Mouse (Mus musculus) adrenal gland, adult 8-10 months (tissue): ENCODE results near the gene Fam196b. TPM values are rescaled to one million over a fixed set of nuclear protein-coding genes. Genes with fewer than 3 reads are reported as not detected.
A peak's percentile ranks its signal among the peaks of the same experiment; 100 is the strongest.

Experiments used
- DNase-seq: peaks from one replicate; pipeline ENCODE4 v3.0.0; 2022
- total RNA-seq, 4 experiments: library from RNA; stranded (reverse); gene quantifications; 2 replicates each; pipeline ENCODE4 v1.2.4; 2022

Gene Fam196b
- total RNA-seq = under 1 TPM in 2 of 4 experiments, not detected in 2; 0.06 to 0.11 TPM

- no peak for DNase-seq
Measured at GRCm38 (mm10) chr11:34314534-34315379, at the start of gene Fam196b. Gene Fam196b, plus strand, starts transcription at chr11:34314822.

GRCm38 (mm10) chr11:34272016-34272415 lies 42.6 kb upstream of the Fam196b start:
- DNase-seq = no peak

GRCm38 (mm10) chr11:34275941-34276340 lies 38.7 kb upstream of the Fam196b start:
- no peak for DNase-seq

- DNase-seq = no peak
Measured at GRCm38 (mm10) chr11:34276363-34277046, 38.1 kb upstream of the Fam196b start.

- DNase-seq = no peak
Measured at GRCm38 (mm10) chr11:34277047-34277445, 37.6 kb upstream of the Fam196b start.

GRCm38 (mm10) chr11:34284124-34284808 lies 30.4 kb upstream of the Fam196b start:
- DNase-seq = no peak

GRCm38 (mm10) chr11:34290265-34290664 lies 24.4 kb upstream of the Fam196b start:
- no peak for DNase-seq

GRCm38 (mm10) chr11:34290708-34291107 lies 23.9 kb upstream of the Fam196b start:
- DNase-seq = no peak

GRCm38 (mm10) chr11:34291304-34291703 lies 23.3 kb upstream of the Fam196b start:
- DNase-seq = no peak

- DNase-seq = no peak
Measured at GRCm38 (mm10) chr11:34297698-34298378, 16.8 kb upstream of the Fam196b start.

GRCm38 (mm10) chr11:34299550-34299949 lies 15.1 kb upstream of the Fam196b start:
- no peak for DNase-seq

GRCm38 (mm10) chr11:34300064-34300463 lies 14.6 kb upstream of the Fam196b start:
- DNase-seq = no peak

GRCm38 (mm10) chr11:34306231-34306630 lies 8.4 kb upstream of the Fam196b start:
- peak; percentile 49 for DNase-seq

GRCm38 (mm10) chr11:34308731-34309130 lies 5.9 kb upstream of the Fam196b start:
- DNase-seq = peak; percentile 63

- DNase-seq = no peak
Measured at GRCm38 (mm10) chr11:34309360-34309759, 5.3 kb upstream of the Fam196b start.

- DNase-seq = no peak
Measured at GRCm38 (mm10) chr11:34311717-34312116, 2.9 kb upstream of the Fam196b start.

- no peak for DNase-seq
Measured at GRCm38 (mm10) chr11:34312208-34312607, 2.4 kb upstream of the Fam196b start.

- no peak for DNase-seq
Measured at GRCm38 (mm10) chr11:34315383-34315782, 761 bp downstream of the Fam196b start.

GRCm38 (mm10) chr11:34316176-34316575 lies 1.6 kb downstream of the Fam196b start:
- no peak for DNase-seq

- DNase-seq = no peak
Measured at GRCm38 (mm10) chr11:34317001-34317400, 2.4 kb downstream of the Fam196b start.

GRCm38 (mm10) chr11:34319282-34319681 lies 4.7 kb downstream of the Fam196b start:
- DNase-seq = no peak

GRCm38 (mm10) chr11:34323664-34324063 lies 9.0 kb downstream of the Fam196b start:
- no peak for DNase-seq
